Mouse (Mus musculus) hindbrain, embryonic 12.5 days (tissue): Measurements from ENCODE around the gene Neu2. TPM values are rescaled to one million over a fixed set of nuclear protein-coding genes. Genes with fewer than 3 reads are reported as not detected.

ENCODE experiments used
- ATAC-seq: fragments of 200-750 bp; cut with Nextera tagmentation; 2 replicates; pipeline ENCODE4 v1.8.0; 2017; ENCODE audit warnings: moderate TSS enrichment; ENCODE audit not compliant: low FRiP score
- H3K27ac ChIP-seq: fragments of 300-500 bp; sonication (generic); 2 replicates; pipeline ENCODE4 v1.5.1; 2016; ENCODE audit warnings: mild to moderate bottlenecking
- H3K27me3 ChIP-seq: fragments of 300-500 bp; sonication (generic); 2 replicates; pipeline ENCODE4 v1.6.1; 2016; ENCODE audit warnings: mild to moderate bottlenecking
- H3K36me3 ChIP-seq: fragments of 300-500 bp; sonication (generic); 2 replicates; pipeline ENCODE4 v1.6.1; 2016; ENCODE audit warnings: mild to moderate bottlenecking
- H3K4me1 ChIP-seq: fragments of 300-500 bp; sonication (generic); 2 replicates; pipeline ENCODE4 v1.6.1; 2016
- H3K4me2 ChIP-seq: fragments of 300-500 bp; sonication (generic); replicated peaks from 2 replicates; pipeline ENCODE4 v1.6.1; 2016; ENCODE audit warnings: mild to moderate bottlenecking
- H3K4me3 ChIP-seq: fragments of 300-500 bp; sonication (generic); 2 replicates; pipeline ENCODE4 v1.5.1; 2016; ENCODE audit warnings: mild to moderate bottlenecking
- H3K9ac ChIP-seq: fragments of 300-500 bp; sonication (generic); 2 replicates; pipeline ENCODE4 v1.6.1; 2016; ENCODE audit warnings: mild to moderate bottlenecking, moderate library complexity
- H3K9me3 ChIP-seq: fragments of 300-500 bp; sonication (generic); replicated peaks from 2 replicates; pipeline ENCODE4 v1.6.1; 2016; ENCODE audit warnings: mild to moderate bottlenecking
- whole genome bisulfite sequencing: fragments of 180-500 bp; shearing (Covaris S2); methylation state at CpG from one replicate; pipeline ENCODE4 v1.1.7; 2016; 5-methylcytosine and 5-hydroxymethylcytosine counted together
- polyA plus RNA-seq: library from polyadenylated mRNA; unstranded; fragments of >200 nt; fragmentation: Nextera tagmentation; extraction: Ambion mirVana; gene quantifications from 2 replicates; pipeline ENCODE4 v1.2.1, GENCODE M21; 2016

The Neu2 gene
- polyA plus RNA-seq, 1 experiment from 2014 or later, result not detected

DNA sequence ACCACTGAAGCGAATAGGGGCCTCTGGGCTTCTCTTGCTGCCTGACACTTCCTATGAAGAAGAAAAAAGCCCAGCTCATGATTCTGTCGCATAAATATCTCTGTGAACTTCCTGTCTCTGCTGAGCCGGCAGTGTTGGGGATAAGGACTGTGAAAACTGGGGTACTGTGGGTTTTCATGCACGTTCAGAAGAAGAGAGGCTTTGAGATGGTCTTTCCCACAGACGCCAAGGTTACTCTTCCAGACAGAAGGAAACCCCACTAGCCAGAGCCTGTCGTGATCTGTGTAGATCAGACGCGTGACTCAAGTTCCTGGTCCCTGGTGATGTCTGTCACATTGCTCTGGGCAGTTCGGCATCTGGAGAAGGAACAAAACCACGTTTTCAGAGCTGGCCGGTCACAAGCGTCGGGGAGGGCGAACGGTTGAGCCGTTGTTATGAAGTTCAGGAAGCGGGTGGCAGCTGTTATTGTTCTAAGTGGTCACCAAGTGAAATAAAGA lies 130.5 kb downstream of the Neu2 start:
- Histone ChIP-seq H3K9me3 (no peaks in the 10 kb centered on the region), H3K4me2 (no peak overlapping the region), H3K27ac (no peak overlapping the region), H3K4me1 (0 out of 2 replicates have a peak, but pooled peaks cover 4% of the 10 kb centered on the region), H3K27me3 (no peaks in the 10 kb centered on the region; the same call in 1 of the 2 replicates), H3K36me3 (no peaks in the 10 kb centered on the region), H3K9ac (no peak overlapping the region), H3K4me3 (no peak overlapping the region)
- WGBS, result 74% methylated on average over 17 of the region's 17 CpGs
- no peak for ATAC-seq

- H3K4me1 ChIP-seq, result no peaks in the 10 kb centered on the region
- no peak for ATAC-seq
- H3K27me3 ChIP-seq, result no peaks in the 10 kb centered on the region
- H3K9me3 ChIP-seq, result no peaks in the 10 kb centered on the region
- H3K4me2 ChIP-seq, result no peak overlapping the region
- H3K36me3 ChIP-seq, result no peaks in the 10 kb centered on the region
- no peak overlapping the region for H3K4me3 ChIP-seq
- no peak overlapping the region for H3K27ac ChIP-seq
- H3K9ac ChIP-seq, result no peak overlapping the region
- 86% methylated on average over 7 of the region's 7 CpGs for WGBS
Measured at GRCm38 (mm10) chr1:87643016-87643415, 133.3 kb downstream of the Neu2 start.

- no peak for ATAC-seq
Measured at GRCm38 (mm10) chr1:87645041-87645440, 135.4 kb downstream of the Neu2 start.

DNA sequence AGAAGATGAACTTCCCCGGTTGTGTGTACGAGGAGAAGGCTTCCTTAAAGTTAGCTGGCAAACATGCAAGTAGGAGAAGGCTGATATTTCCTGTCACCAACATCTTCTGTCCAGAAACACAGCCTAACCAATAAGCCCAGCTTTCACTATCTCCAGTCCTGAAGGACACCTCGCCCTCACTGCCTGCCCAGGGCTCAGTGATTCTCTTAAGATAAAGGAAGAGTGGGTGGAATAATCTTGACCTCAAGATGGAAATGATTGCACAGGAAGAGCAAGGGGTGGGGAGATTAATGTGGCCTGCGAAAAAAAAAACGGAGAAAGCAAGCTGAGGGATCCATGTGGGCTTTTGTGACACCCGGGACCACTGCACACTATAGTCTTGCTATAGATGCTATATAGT lies 136.1 kb downstream of the Neu2 start:
- 84% methylated on average over 6 of the region's 6 CpGs for WGBS
- Histone ChIP-seq H3K9me3 (no peaks in the 10 kb centered on the region), H3K4me2 (no peak overlapping the region), H3K27ac (no peak overlapping the region), H3K36me3 (no peaks in the 10 kb centered on the region), H3K4me1 (no peaks in the 10 kb centered on the region), H3K27me3 (no peaks in the 10 kb centered on the region), H3K4me3 (no peak overlapping the region), H3K9ac (no peak overlapping the region)
- no peak for ATAC-seq

More at GRCm38 (mm10) chr1:87645041-87645440, 135.4 kb downstream of the Neu2 start:
- Histone ChIP-seq H3K4me1 (no peaks in the 10 kb centered on the region), H3K4me2 (no peak overlapping the region), H3K36me3 (no peaks in the 10 kb centered on the region), H3K4me3 (no peak overlapping the region), H3K9me3 (no peaks in the 10 kb centered on the region), H3K27me3 (no peaks in the 10 kb centered on the region), H3K9ac (no peak overlapping the region), H3K27ac (no peak overlapping the region)
- WGBS, result 73% methylated on average over 7 of the region's 7 CpGs

Other genes with a start within 250 kb of the Neu2 start
- gene Efhd1, start 245.5 kb upstream of the Neu2 start, polyA plus RNA-seq, result 0.40 TPM in 2 replicates
- 66.4 and 68.0 TPM in 2 replicates for gene Gigyf2, start 182.9 kb upstream of the Neu2 start, polyA plus RNA-seq
- gene Kcnj13, start 115.2 kb upstream of the Neu2 start, polyA plus RNA-seq, result 11.8 and 12.0 TPM in 2 replicates
- 1.4 and 3.5 TPM in 2 replicates for gene Snorc, start 39.6 kb upstream of the Neu2 start, polyA plus RNA-seq
- 4.8 and 5.9 TPM in 2 replicates for gene Ngef, start 64.0 kb downstream of the Neu2 start, polyA plus RNA-seq
- gene Inpp5d, start 110.4 kb downstream of the Neu2 start, polyA plus RNA-seq, result 4.9 and 5.5 TPM in 2 replicates
- 51.0 and 52.4 TPM in 2 replicates for gene Atg16l1, start 246.0 kb downstream of the Neu2 start, polyA plus RNA-seq